Mouse (Mus musculus): ENCODE measurements around the gene Nfil3. TPM values are rescaled to one million over a fixed set of nuclear protein-coding genes. Genes with fewer than 3 reads are reported as not detected.

Nfil3 gene
- 24.8 and 24.9 TPM in 2 replicates for polyA plus RNA-seq (2015; fragmentation: Nextera tagmentation; extraction: Ambion mirVana)

GRCm38 (mm10) chr13:52980951-52981421, at the start of gene Nfil3:
Gene Nfil3, minus strand, starts transcription at chr13:52981073.

GRCm38 (mm10) chr13:52929209-52930171, 51.4 kb downstream of the Nfil3 start, which contains the start of gene Auh:
Gene Auh, minus strand, starts transcription at chr13:52929681.

Other genes with a start within 250 kb of the Nfil3 start
- gene Auh, start 51.4 kb downstream of the Nfil3 start, polyA plus RNA-seq (2015; fragmentation: Nextera tagmentation; extraction: Ambion mirVana): 73.6 and 73.7 TPM in 2 replicates

Measured in neural tube, postnatal 0 days (tissue).